Mouse (Mus musculus): ENCODE results near the gene Tbc1d10a. TPM values are rescaled to one million over a fixed set of nuclear protein-coding genes. Genes with fewer than 3 reads are reported as not detected.

Tbc1d10a gene
- polyA plus RNA-seq, 1 experiment from 2014 or later, result 61.9 TPM

GRCm38 (mm10) chr11:4187318-4187700 lies 720 bp downstream of the Tbc1d10a start:
- 5% methylated on average over 9 of the region's 9 CpGs for WGBS
- Histone ChIP-seq H3K4me3 (peak overlapping the region; percentile 91), H3K36me3 (peaks cover 10% of the 10 kb centered on the region), H3K4me1 (peaks cover 47% of the 10 kb centered on the region), H3K9me3 (no peaks in the 10 kb centered on the region), H3K27ac (0 out of 2 replicates have a peak overlapping the region, but pooled peaks have one; percentile 88), H3K9ac (peak overlapping the region; percentile 94), H3K27me3 (no peaks in the 10 kb centered on the region), H3K4me2 (peak overlapping the region; percentile 80)
- no peak for ATAC-seq (ENCODE audit: insufficient number of reproducible peaks, low FRiP score, low TSS enrichment, low read depth)

GRCm38 (mm10) chr11:4189182-4189581 lies 2.6 kb downstream of the Tbc1d10a start:
- WGBS, result 79% methylated on average over 6 of the region's 6 CpGs
- Histone ChIP-seq H3K9me3 (no peaks in the 10 kb centered on the region), H3K36me3 (no peaks in the 10 kb centered on the region), H3K4me1 (peaks cover 57% of the 10 kb centered on the region), H3K27me3 (no peaks in the 10 kb centered on the region), H3K4me2 (no peak overlapping the region), H3K4me3 (no peak overlapping the region), H3K9ac (no peak overlapping the region), H3K27ac (no peak overlapping the region)
- ATAC-seq (ENCODE audit: insufficient number of reproducible peaks, low FRiP score, low TSS enrichment, low read depth), result no peak

GRCm38 (mm10) chr11:4190677-4191076 lies 4.1 kb downstream of the Tbc1d10a start:
- Histone ChIP-seq H3K27ac (peak overlapping the region; percentile 79), H3K9me3 (no peaks in the 10 kb centered on the region), H3K4me1 (peaks cover 57% of the 10 kb centered on the region), H3K4me2 (0 out of 2 replicates have a peak overlapping the region, but pooled peaks have one; percentile 15), H3K9ac (no peak overlapping the region), H3K4me3 (no peak overlapping the region), H3K36me3 (0 out of 2 replicates have a peak, but pooled peaks cover 6% of the 10 kb centered on the region), H3K27me3 (no peaks in the 10 kb centered on the region)
- WGBS, result 43% methylated on average over 3 of the region's 3 CpGs
- no peak for ATAC-seq (ENCODE audit: insufficient number of reproducible peaks, low FRiP score, low TSS enrichment, low read depth)

- Histone ChIP-seq H3K4me3 (no peak overlapping the region), H3K27me3 (no peaks in the 10 kb centered on the region), H3K4me1 (peaks cover 62% of the 10 kb centered on the region), H3K27ac (peak overlapping the region; percentile 79), H3K4me2 (no peak overlapping the region), H3K9me3 (no peaks in the 10 kb centered on the region), H3K9ac (no peak overlapping the region), H3K36me3 (0 out of 2 replicates have a peak, but pooled peaks cover 6% of the 10 kb centered on the region)
- 61% methylated on average over 3 of the region's 3 CpGs for WGBS
- peak; percentile 50; the same call in 1 of the 2 replicates for ATAC-seq (ENCODE audit: insufficient number of reproducible peaks, low FRiP score, low TSS enrichment, low read depth)
Measured at GRCm38 (mm10) chr11:4192757-4193156, 6.2 kb downstream of the Tbc1d10a start.

GRCm38 (mm10) chr11:4193420-4193819 lies 6.8 kb downstream of the Tbc1d10a start:
- H3K27ac ChIP-seq, result peak overlapping the region; percentile 79
- H3K4me1 ChIP-seq, result peaks cover 56% of the 10 kb centered on the region
- H3K9me3 ChIP-seq, result no peaks in the 10 kb centered on the region
- H3K4me2 ChIP-seq, result no peak overlapping the region
- H3K9ac ChIP-seq, result no peak overlapping the region
- no peaks in the 10 kb centered on the region for H3K27me3 ChIP-seq
- H3K4me3 ChIP-seq, result no peak overlapping the region
- ATAC-seq (ENCODE audit: insufficient number of reproducible peaks, low FRiP score, low TSS enrichment, low read depth), result no peak
- H3K36me3 ChIP-seq, result 0 out of 2 replicates have a peak, but pooled peaks cover 6% of the 10 kb centered on the region

- 82% methylated on average over 3 of the region's 3 CpGs for WGBS
- H3K9ac ChIP-seq, result no peak overlapping the region
- no peak overlapping the region for H3K27ac ChIP-seq
- 0 out of 2 replicates have a peak, but pooled peaks cover 6% of the 10 kb centered on the region for H3K36me3 ChIP-seq
- no peak for ATAC-seq (ENCODE audit: insufficient number of reproducible peaks, low FRiP score, low TSS enrichment, low read depth)
- H3K27me3 ChIP-seq, result no peaks in the 10 kb centered on the region
- H3K4me2 ChIP-seq, result no peak overlapping the region
- H3K4me3 ChIP-seq, result no peak overlapping the region
- no peaks in the 10 kb centered on the region for H3K9me3 ChIP-seq
- H3K4me1 ChIP-seq, result peaks cover 42% of the 10 kb centered on the region
Measured at GRCm38 (mm10) chr11:4195597-4196031, 9.0 kb downstream of the Tbc1d10a start.

GRCm38 (mm10) chr11:4196636-4197035 lies 10.0 kb downstream of the Tbc1d10a start:
- Histone ChIP-seq H3K9me3 (no peaks in the 10 kb centered on the region), H3K4me1 (peaks cover 32% of the 10 kb centered on the region), H3K9ac (no peak overlapping the region), H3K36me3 (0 out of 2 replicates have a peak, but pooled peaks cover 6% of the 10 kb centered on the region), H3K4me2 (no peak overlapping the region), H3K27me3 (no peaks in the 10 kb centered on the region), H3K4me3 (no peak overlapping the region), H3K27ac (no peak overlapping the region)
- WGBS, result 60% methylated on average over 8 of the region's 8 CpGs
- no peak for ATAC-seq (ENCODE audit: insufficient number of reproducible peaks, low FRiP score, low TSS enrichment, low read depth)

- no peak for ATAC-seq (ENCODE audit: insufficient number of reproducible peaks, low FRiP score, low TSS enrichment, low read depth)
- Histone ChIP-seq H3K27ac (no peak overlapping the region; the same call in 1 of the 2 replicates), H3K4me2 (no peak overlapping the region), H3K36me3 (peaks cover 6% of the 10 kb centered on the region; the same call in 1 of the 2 replicates), H3K9ac (no peak overlapping the region), H3K9me3 (no peaks in the 10 kb centered on the region), H3K4me3 (no peak overlapping the region), H3K27me3 (no peaks in the 10 kb centered on the region), H3K4me1 (peaks cover 21% of the 10 kb centered on the region; the same call in 1 of the 2 replicates)
- WGBS, result 67% methylated on average over 1 of the region's 1 CpGs
Measured at GRCm38 (mm10) chr11:4197691-4198090, 11.1 kb downstream of the Tbc1d10a start.

- H3K4me2 ChIP-seq, result no peak overlapping the region
- no peak overlapping the region for H3K9ac ChIP-seq
- H3K4me3 ChIP-seq, result no peak overlapping the region
- 60% methylated on average over 11 of the region's 11 CpGs for WGBS
- no peak for ATAC-seq (ENCODE audit: insufficient number of reproducible peaks, low FRiP score, low TSS enrichment, low read depth)
- H3K36me3 ChIP-seq, result peaks cover 17% of the 10 kb centered on the region
- peaks cover 16% of the 10 kb centered on the region for H3K4me1 ChIP-seq
- no peaks in the 10 kb centered on the region for H3K9me3 ChIP-seq
- H3K27me3 ChIP-seq, result no peaks in the 10 kb centered on the region
- no peak overlapping the region for H3K27ac ChIP-seq
Measured at GRCm38 (mm10) chr11:4201981-4202700, 15.6 kb downstream of the Tbc1d10a start.

GRCm38 (mm10) chr11:4202995-4203704 lies 16.6 kb downstream of the Tbc1d10a start:
- Histone ChIP-seq H3K9ac (no peak overlapping the region), H3K9me3 (no peaks in the 10 kb centered on the region), H3K27ac (peak overlapping the region; percentile 47; the same call in 1 of the 2 replicates), H3K4me3 (no peak overlapping the region), H3K4me2 (no peak overlapping the region), H3K27me3 (no peaks in the 10 kb centered on the region), H3K36me3 (peaks cover 27% of the 10 kb centered on the region), H3K4me1 (peaks cover 11% of the 10 kb centered on the region)
- 79% methylated on average over 12 of the region's 12 CpGs for WGBS
- ATAC-seq (ENCODE audit: insufficient number of reproducible peaks, low FRiP score, low TSS enrichment, low read depth), result no peak

GRCm38 (mm10) chr11:4203705-4204074 lies 17.1 kb downstream of the Tbc1d10a start:
- Histone ChIP-seq H3K4me3 (no peak overlapping the region), H3K27ac (peak overlapping the region; percentile 47; the same call in 1 of the 2 replicates), H3K36me3 (peaks cover 33% of the 10 kb centered on the region), H3K4me2 (no peak overlapping the region), H3K9ac (no peak overlapping the region), H3K4me1 (peaks cover 11% of the 10 kb centered on the region), H3K9me3 (no peaks in the 10 kb centered on the region), H3K27me3 (no peaks in the 10 kb centered on the region)
- no peak for ATAC-seq (ENCODE audit: insufficient number of reproducible peaks, low FRiP score, low TSS enrichment, low read depth)
- WGBS, result 12% methylated on average over 2 of the region's 2 CpGs

- H3K27me3 ChIP-seq, result no peaks in the 10 kb centered on the region
- no peak overlapping the region for H3K4me3 ChIP-seq
- H3K4me1 ChIP-seq, result peaks cover 11% of the 10 kb centered on the region
- H3K9me3 ChIP-seq, result no peaks in the 10 kb centered on the region
- peaks cover 47% of the 10 kb centered on the region for H3K36me3 ChIP-seq
- H3K4me2 ChIP-seq, result no peak overlapping the region
- WGBS, result 72% methylated on average over 5 of the region's 5 CpGs
- H3K9ac ChIP-seq, result no peak overlapping the region
- no peak for ATAC-seq (ENCODE audit: insufficient number of reproducible peaks, low FRiP score, low TSS enrichment, low read depth)
- H3K27ac ChIP-seq, result no peak overlapping the region
Measured at GRCm38 (mm10) chr11:4205097-4205655, 18.6 kb downstream of the Tbc1d10a start.

All from limb, embryonic 15.5 days (tissue).